ENCODE assay signal across 8 mouse cellular contexts in genomic region chr9:69948964-69949363, GRCm38 (mm10). TPM values are rescaled to one million over a fixed set of nuclear protein-coding genes. Genes with fewer than 3 reads are reported as not detected.
DNase-seq lines count a peak whose midpoint lies in the region; ATAC-seq and TF ChIP-seq lines count a peak whose summit lies in the region.

No protein-coding gene starts in this region.

- intact Hi-C loops in heart, postnatal 36 days (cut with DNase I) = loop anchor here (1.0 kb wide), 1 partner anchor 38 kb away; no protein-coding TSS in a partner anchor

- H3K27ac ChIP-seq in midbrain, embryonic 10.5 days (replicated peaks) = no peak overlapping the region
- no peak overlapping the region for H3K27ac ChIP-seq in midbrain, embryonic 16.5 days (ENCODE audit: low read length)
- H3K27ac ChIP-seq in testis, adult 2 months (ENCODE audit: control insufficient read depth, insufficient read depth, low read depth, low read length) = no peak overlapping the region

- no peaks in the 10 kb centered on the region for H3K27me3 ChIP-seq in midbrain, embryonic 10.5 days (ENCODE audit: low read depth, poor library complexity, severe bottlenecking)
- H3K27me3 ChIP-seq in midbrain, embryonic 16.5 days (ENCODE audit: control insufficient read depth, insufficient read depth, low read depth, low read length) = no peaks in the 10 kb centered on the region
- H3K27me3 ChIP-seq in testis, adult 2 months (ENCODE audit: control insufficient read depth, insufficient read depth, low read length) = no peaks in the 10 kb centered on the region

- no peak overlapping the region for H3K4me2 ChIP-seq in midbrain, embryonic 16.5 days (ENCODE audit: low read length)

- no peak for ATAC-seq in midbrain, embryonic 16.5 days
- peak; percentile 84 for ATAC-seq in megakaryocyte, adult 5-6 weeks (ENCODE audit: poor library complexity, severe bottlenecking)

- no peaks in the 10 kb centered on the region for H3K4me1 ChIP-seq in midbrain, embryonic 10.5 days
- H3K4me1 ChIP-seq in midbrain, embryonic 16.5 days (ENCODE audit: control insufficient read depth, insufficient read depth, low read length) = no peaks in the 10 kb centered on the region
- no peaks in the 10 kb centered on the region for H3K4me1 ChIP-seq in testis, adult 2 months (ENCODE audit: control insufficient read depth, insufficient read depth, low read length)

- TF ChIP-seq POLR2A in testis, adult 2 months (IDR thresholded peaks at IDR 0.05; ENCODE audit: control insufficient read depth, low read depth, low read length) = no peak

- no peak overlapping the region for H3K4me3 ChIP-seq in midbrain, embryonic 10.5 days
- no peak overlapping the region for H3K4me3 ChIP-seq in midbrain, embryonic 16.5 days (ENCODE audit: low read depth, low read length)
- H3K4me3 ChIP-seq in testis, adult 2 months (ENCODE audit: control insufficient read depth, low read depth, low read length) = no peak overlapping the region

- 16% methylated on average over 2 of the region's 2 CpGs for WGBS in midbrain, embryonic 10.5 days
- 22% methylated on average over 2 of the region's 2 CpGs for WGBS in midbrain, embryonic 16.5 days

- peak; percentile 96 for TF ChIP-seq CTCF in testis, adult 2 months (IDR thresholded peaks at IDR 0.05; ENCODE audit: control insufficient read depth, insufficient read depth, insufficient replicate concordance, low read depth, low read length)

- peak; percentile 32 to 75 for DNase-seq in adrenal gland, adult (ENCODE audit: inconsistent age in 2 of 2, low spot score in 1 of 2)
- DNase-seq in adrenal gland, adult 8-10 months = no peak
- peak; percentile 43 for DNase-seq in midbrain, embryonic 10.5 days (ENCODE audit: low spot score)
- DNase-seq in c-Kit-positive CD71-positive TER-119-positive erythroid progenitor cells, embryonic 14.5 days (ENCODE audit: low spot score) = peak; percentile 36
- DNase-seq in heart, postnatal 36 days = peak; percentile 48 to 77

- no peaks in the 10 kb centered on the region for H3K9me3 ChIP-seq in midbrain, embryonic 10.5 days (replicated peaks)
- H3K9me3 ChIP-seq in midbrain, embryonic 16.5 days (replicated peaks; ENCODE audit: control insufficient read depth, low read length, poor library complexity, severe bottlenecking) = no peaks in the 10 kb centered on the region

- no peak overlapping the region for H3K9ac ChIP-seq in midbrain, embryonic 16.5 days (ENCODE audit: low read depth, low read length)

- no peaks in the 10 kb centered on the region for H3K36me3 ChIP-seq in midbrain, embryonic 10.5 days
- no peaks in the 10 kb centered on the region for H3K36me3 ChIP-seq in midbrain, embryonic 16.5 days (ENCODE audit: control insufficient read depth, insufficient read depth, low read length)
- H3K36me3 ChIP-seq in testis, adult 2 months (ENCODE audit: control insufficient read depth, insufficient read depth, low read length) = no peaks in the 10 kb centered on the region

RNA-seq across cellular contexts. Expression of gene Bnip2, which starts 40.3 kb away (rescaled TPM):
- total RNA-seq in adrenal gland, adult 8-10 months (2022) = 100 to 1,000 TPM in 2 of 4 experiments, 10 to 100 TPM in 2; 88.4 to 127 (median 107) TPM
- polyA plus RNA-seq in midbrain, embryonic 10.5 days (2016; fragmentation: Nextera tagmentation; extraction: Ambion mirVana) = 102 and 106 TPM in 2 replicates
- 74.0 and 80.4 TPM in 2 replicates for polyA plus RNA-seq in midbrain, embryonic 16.5 days (2015; fragmentation: Nextera tagmentation; extraction: Ambion mirVana)
- total RNA-seq in heart, postnatal 36 days (2021) = 100 to 1,000 TPM in 1 of 2 experiments, 10 to 100 TPM in 1; 88.7 to 105 TPM
- total RNA-seq in megakaryocyte, adult 5-6 weeks (2015) = 123 and 131 TPM in 2 replicates
- total RNA-seq in megakaryocyte, adult 5-6 weeks (2017) = 196 and 207 TPM in 2 replicates
- 16.8 and 20.7 TPM in 2 replicates for polyA plus RNA-seq in testis, adult 2 months (2012; rRNA removed)
